Mouse (Mus musculus): ENCODE results near the gene Frmpd2. TPM values are rescaled to one million over a fixed set of nuclear protein-coding genes. Genes with fewer than 3 reads are reported as not detected.

Frmpd2 gene
- polyA plus RNA-seq, 1 experiment from 2014 or later, result not detected

- no peaks in the 10 kb centered on the region for H3K9me3 ChIP-seq (ENCODE audit: control insufficient read depth, low read length)
- H3K4me3 ChIP-seq (ENCODE audit: low read length), result no peak overlapping the region
- peaks cover 7% of the 10 kb centered on the region; the same call in 1 of the 2 replicates for H3K4me1 ChIP-seq (ENCODE audit: control insufficient read depth, insufficient read depth, low read length)
- H3K9ac ChIP-seq (ENCODE audit: low read depth, low read length), result no peak overlapping the region
- H3K4me2 ChIP-seq (ENCODE audit: low read depth, low read length), result no peak overlapping the region
- H3K27me3 ChIP-seq (replicated peaks; ENCODE audit: control insufficient read depth, insufficient read depth, low read length), result 0 out of 2 replicates have a peak, but pooled peaks cover 2% of the 10 kb centered on the region
- H3K36me3 ChIP-seq (ENCODE audit: control insufficient read depth, insufficient read depth, low read length), result no peaks in the 10 kb centered on the region
- 89% methylated on average over 2 of the region's 2 CpGs for WGBS
- no peak overlapping the region for H3K27ac ChIP-seq (ENCODE audit: low read length)
- no peak for ATAC-seq
Observed at GRCm38 (mm10) chr14:33449296-33449840, 22.1 kb upstream of the Frmpd2 start.

- Histone ChIP-seq H3K4me1 (ENCODE audit: control insufficient read depth, insufficient read depth, low read length) (peaks cover 4% of the 10 kb centered on the region; the same call in 1 of the 2 replicates), H3K4me2 (ENCODE audit: low read depth, low read length) (no peak overlapping the region), H3K9ac (ENCODE audit: low read depth, low read length) (no peak overlapping the region), H3K9me3 (ENCODE audit: control insufficient read depth, low read length) (no peaks in the 10 kb centered on the region), H3K27ac (ENCODE audit: low read length) (no peak overlapping the region), H3K36me3 (ENCODE audit: control insufficient read depth, insufficient read depth, low read length) (no peaks in the 10 kb centered on the region), H3K4me3 (ENCODE audit: low read length) (no peak overlapping the region), H3K27me3 (replicated peaks; ENCODE audit: control insufficient read depth, insufficient read depth, low read length) (0 out of 2 replicates have a peak, but pooled peaks cover 2% of the 10 kb centered on the region)
- no peak for ATAC-seq
Observed at GRCm38 (mm10) chr14:33450331-33450730, 21.2 kb upstream of the Frmpd2 start.

GRCm38 (mm10) chr14:33463658-33464057, 7.8 kb upstream of the Frmpd2 start:
- Histone ChIP-seq H3K9me3 (ENCODE audit: control insufficient read depth, low read length) (no peaks in the 10 kb centered on the region), H3K9ac (ENCODE audit: low read depth, low read length) (no peak overlapping the region), H3K4me3 (ENCODE audit: low read length) (no peak overlapping the region), H3K4me1 (ENCODE audit: control insufficient read depth, insufficient read depth, low read length) (no peaks in the 10 kb centered on the region), H3K27me3 (replicated peaks; ENCODE audit: control insufficient read depth, insufficient read depth, low read length) (no peaks in the 10 kb centered on the region), H3K36me3 (ENCODE audit: control insufficient read depth, insufficient read depth, low read length) (no peaks in the 10 kb centered on the region), H3K27ac (ENCODE audit: low read length) (no peak overlapping the region), H3K4me2 (ENCODE audit: low read depth, low read length) (no peak overlapping the region)
- 68% methylated on average over 3 of the region's 3 CpGs for WGBS
- no peak for ATAC-seq

- H3K27ac ChIP-seq (ENCODE audit: low read length), result no peak overlapping the region
- H3K9me3 ChIP-seq (ENCODE audit: control insufficient read depth, low read length), result no peaks in the 10 kb centered on the region
- no peak overlapping the region for H3K4me2 ChIP-seq (ENCODE audit: low read depth, low read length)
- no peaks in the 10 kb centered on the region for H3K4me1 ChIP-seq (ENCODE audit: control insufficient read depth, insufficient read depth, low read length)
- no peak overlapping the region for H3K4me3 ChIP-seq (ENCODE audit: low read length)
- H3K9ac ChIP-seq (ENCODE audit: low read depth, low read length), result no peak overlapping the region
- H3K27me3 ChIP-seq (replicated peaks; ENCODE audit: control insufficient read depth, insufficient read depth, low read length), result no peaks in the 10 kb centered on the region
- ATAC-seq, result no peak
- 62% methylated on average over 6 of the region's 6 CpGs for WGBS
- no peaks in the 10 kb centered on the region for H3K36me3 ChIP-seq (ENCODE audit: control insufficient read depth, insufficient read depth, low read length)
Observed at GRCm38 (mm10) chr14:33467766-33468165, 3.7 kb upstream of the Frmpd2 start.

GRCm38 (mm10) chr14:33474461-33474860, 3.0 kb downstream of the Frmpd2 start:
- Histone ChIP-seq H3K4me2 (ENCODE audit: low read depth, low read length) (no peak overlapping the region), H3K9ac (ENCODE audit: low read depth, low read length) (no peak overlapping the region), H3K27ac (ENCODE audit: low read length) (no peak overlapping the region), H3K36me3 (ENCODE audit: control insufficient read depth, insufficient read depth, low read length) (no peaks in the 10 kb centered on the region), H3K27me3 (replicated peaks; ENCODE audit: control insufficient read depth, insufficient read depth, low read length) (no peaks in the 10 kb centered on the region), H3K9me3 (ENCODE audit: control insufficient read depth, low read length) (no peaks in the 10 kb centered on the region), H3K4me1 (ENCODE audit: control insufficient read depth, insufficient read depth, low read length) (no peaks in the 10 kb centered on the region), H3K4me3 (ENCODE audit: low read length) (no peak overlapping the region)
- 60% methylated on average over 2 of the region's 2 CpGs for WGBS
- ATAC-seq, result no peak

GRCm38 (mm10) chr14:33476094-33476760, 4.7 kb downstream of the Frmpd2 start:
- ATAC-seq, result no peak
- H3K27ac ChIP-seq (ENCODE audit: low read length), result no peak overlapping the region
- H3K27me3 ChIP-seq (replicated peaks; ENCODE audit: control insufficient read depth, insufficient read depth, low read length), result no peaks in the 10 kb centered on the region
- no peaks in the 10 kb centered on the region for H3K4me1 ChIP-seq (ENCODE audit: control insufficient read depth, insufficient read depth, low read length)
- H3K9me3 ChIP-seq (ENCODE audit: control insufficient read depth, low read length), result no peaks in the 10 kb centered on the region
- WGBS, result 8% methylated on average over 3 of the region's 3 CpGs
- H3K36me3 ChIP-seq (ENCODE audit: control insufficient read depth, insufficient read depth, low read length), result no peaks in the 10 kb centered on the region
- H3K4me3 ChIP-seq (ENCODE audit: low read length), result no peak overlapping the region
- H3K9ac ChIP-seq (ENCODE audit: low read depth, low read length), result no peak overlapping the region
- H3K4me2 ChIP-seq (ENCODE audit: low read depth, low read length), result no peak overlapping the region

- Histone ChIP-seq H3K4me1 (ENCODE audit: control insufficient read depth, insufficient read depth, low read length) (no peaks in the 10 kb centered on the region), H3K9me3 (ENCODE audit: control insufficient read depth, low read length) (no peaks in the 10 kb centered on the region), H3K4me3 (ENCODE audit: low read length) (no peak overlapping the region), H3K27me3 (replicated peaks; ENCODE audit: control insufficient read depth, insufficient read depth, low read length) (no peaks in the 10 kb centered on the region), H3K36me3 (ENCODE audit: control insufficient read depth, insufficient read depth, low read length) (no peaks in the 10 kb centered on the region), H3K9ac (ENCODE audit: low read depth, low read length) (no peak overlapping the region), H3K4me2 (ENCODE audit: low read depth, low read length) (no peak overlapping the region), H3K27ac (ENCODE audit: low read length) (no peak overlapping the region)
- ATAC-seq, result no peak
- 68% methylated on average over 3 of the region's 3 CpGs for WGBS
Observed at GRCm38 (mm10) chr14:33481991-33482390, 10.5 kb downstream of the Frmpd2 start.

GRCm38 (mm10) chr14:33487805-33488550, 16.5 kb downstream of the Frmpd2 start:
- 65% methylated on average over 15 of the region's 15 CpGs for WGBS
- H3K4me1 ChIP-seq (ENCODE audit: control insufficient read depth, insufficient read depth, low read length), result no peaks in the 10 kb centered on the region
- no peaks in the 10 kb centered on the region for H3K9me3 ChIP-seq (ENCODE audit: control insufficient read depth, low read length)
- ATAC-seq, result no peak
- no peak overlapping the region for H3K9ac ChIP-seq (ENCODE audit: low read depth, low read length)
- no peaks in the 10 kb centered on the region for H3K27me3 ChIP-seq (replicated peaks; ENCODE audit: control insufficient read depth, insufficient read depth, low read length)
- no peaks in the 10 kb centered on the region for H3K36me3 ChIP-seq (ENCODE audit: control insufficient read depth, insufficient read depth, low read length)
- H3K27ac ChIP-seq (ENCODE audit: low read length), result no peak overlapping the region
- H3K4me3 ChIP-seq (ENCODE audit: low read length), result no peak overlapping the region
- no peak overlapping the region for H3K4me2 ChIP-seq (ENCODE audit: low read depth, low read length)

- Histone ChIP-seq H3K27ac (ENCODE audit: low read length) (no peak overlapping the region), H3K4me1 (ENCODE audit: control insufficient read depth, insufficient read depth, low read length) (no peaks in the 10 kb centered on the region), H3K27me3 (replicated peaks; ENCODE audit: control insufficient read depth, insufficient read depth, low read length) (no peaks in the 10 kb centered on the region), H3K4me2 (ENCODE audit: low read depth, low read length) (no peak overlapping the region), H3K36me3 (ENCODE audit: control insufficient read depth, insufficient read depth, low read length) (no peaks in the 10 kb centered on the region), H3K4me3 (ENCODE audit: low read length) (no peak overlapping the region), H3K9ac (ENCODE audit: low read depth, low read length) (no peak overlapping the region), H3K9me3 (ENCODE audit: control insufficient read depth, low read length) (no peaks in the 10 kb centered on the region)
- ATAC-seq, result no peak
- WGBS, result 66% methylated on average over 4 of the region's 4 CpGs
Observed at GRCm38 (mm10) chr14:33495226-33495625, 23.7 kb downstream of the Frmpd2 start.

Data from intestine, embryonic 16.5 days (tissue).